Mouse (Mus musculus): ENCODE measurements at regions not wholly inside any gene's neighbourhood (a gene's known extent, or its start where the extent isn't known, plus 50 kb on each side); places are given as distances from the start of the nearest gene placed in this dataset.

- DNase-seq (ENCODE audit: low spot score): no peak
Observed at GRCm38 (mm10) chr11:86881710-86882109, 74.2 kb upstream of the Dhx40 start.

- no peak for DNase-seq (ENCODE audit: low spot score)
Observed at GRCm38 (mm10) chr11:86879356-86879905, 71.9 kb upstream of the Dhx40 start.

GRCm38 (mm10) chr11:86878327-86879065 is 71.0 kb upstream of the Dhx40 start:
- DNase-seq (ENCODE audit: low spot score): no peak

GRCm38 (mm10) chr11:86876509-86876908 is 69.0 kb upstream of the Dhx40 start:
- DNase-seq (ENCODE audit: low spot score): no peak

GRCm38 (mm10) chr11:86875738-86876137 is 68.2 kb upstream of the Dhx40 start:
- no peak for DNase-seq (ENCODE audit: low spot score)

GRCm38 (mm10) chr11:86874666-86875295 is 67.2 kb upstream of the Dhx40 start:
- DNase-seq (ENCODE audit: low spot score): peak; percentile 72

GRCm38 (mm10) chr11:86873406-86873700 is 65.8 kb upstream of the Dhx40 start:
- no peak for DNase-seq (ENCODE audit: low spot score)

- no peak for DNase-seq (ENCODE audit: low spot score)
Observed at GRCm38 (mm10) chr11:86872537-86873405, 65.2 kb upstream of the Dhx40 start.

GRCm38 (mm10) chr11:86871782-86872181 is 64.2 kb upstream of the Dhx40 start:
- peak; percentile 90 for DNase-seq (ENCODE audit: low spot score)

GRCm38 (mm10) chr11:86870486-86871165 is 63.1 kb upstream of the Dhx40 start:
- DNase-seq (ENCODE audit: low spot score): peak; percentile 65

- DNase-seq (ENCODE audit: low spot score): no peak
Observed at GRCm38 (mm10) chr11:86866931-86867330, 59.4 kb upstream of the Dhx40 start.

GRCm38 (mm10) chr11:86859864-86860528 is 52.5 kb upstream of the Dhx40 start:
- no peak for DNase-seq (ENCODE audit: low spot score)

- DNase-seq (ENCODE audit: low spot score): no peak
Observed at GRCm38 (mm10) chr11:86859236-86859817, 51.8 kb upstream of the Dhx40 start.

- DNase-seq (ENCODE audit: low spot score): no peak
Observed at GRCm38 (mm10) chr11:86858211-86858610, 50.7 kb upstream of the Dhx40 start.

Measured in yolk sac, embryonic 10.5 days (tissue).